Mouse (Mus musculus): ENCODE measurements around the gene Ceacam20.

- TF ChIP-seq CTCF (IDR thresholded peaks at IDR 0.05; ENCODE audit: borderline replicate concordance, insufficient read depth, low read length) (no peak), POLR2A (IDR thresholded peaks at IDR 0.05; ENCODE audit: low read depth, low read length) (no peak)
Observed at GRCm38 (mm10) chr7:20009987-20010386, 44.8 kb downstream of the Ceacam20 start.

Data from embryonic fibroblast, embryonic 13.5 days (primary cell).